ENCODE assay signal across 10 mouse cellular contexts in genomic region chr5:140948009-140948408, GRCm38 (mm10). TPM values are rescaled to one million over a fixed set of nuclear protein-coding genes. Genes with fewer than 3 reads are reported as not detected.
DNase-seq lines count a peak whose midpoint lies in the region; ATAC-seq and TF ChIP-seq lines count a peak whose summit lies in the region.
"Had no signal": no experiment of that assay in that cellular context is flagged by ENCODE, and none has a peak within 500 bp of the region (broad histone marks: within the 10 kb centered on the region; RNA-seq: fewer than 3 reads in every experiment).

No protein-coding gene starts in this region.

- intact Hi-C loops in left cerebral cortex, postnatal 25 days (cut with DNase I), result loop anchor here (1.0 to 10.0 kb wide), 2 partner anchors 110 to 1747 kb away; partner anchors contain the start of gene Slc29a4

- H3K4me2 ChIP-seq in liver, embryonic 11.5 days, result no peak overlapping the region
- peak overlapping the region; percentile 7; the same call in 1 of the 2 replicates for H3K4me2 ChIP-seq in heart, postnatal 0 days (ENCODE audit: low read depth, low read length)
- no peak overlapping the region for H3K4me2 ChIP-seq in forebrain, embryonic 15.5 days (replicated peaks)
- H3K4me2 ChIP-seq: midbrain, embryonic 12.5 days had no signal

- no peaks in the 10 kb centered on the region for H3K27me3 ChIP-seq in liver, embryonic 11.5 days (replicated peaks; ENCODE audit: control insufficient read depth, insufficient read depth, low read length)
- no peaks in the 10 kb centered on the region for H3K27me3 ChIP-seq in heart, postnatal 0 days (ENCODE audit: control insufficient read depth, insufficient read depth, low read length)
- H3K27me3 ChIP-seq in spleen, adult 2 months (ENCODE audit: control insufficient read depth, insufficient read depth, low read length), result no peaks in the 10 kb centered on the region
- H3K27me3 ChIP-seq in forebrain, embryonic 15.5 days, result peaks cover 20% of the 10 kb centered on the region; the same call in 1 of the 2 replicates
- H3K27me3 ChIP-seq: midbrain, embryonic 12.5 days; Patski had no signal

- H3K4me3 ChIP-seq in liver, embryonic 11.5 days (ENCODE audit: low read depth, low read length), result no peak overlapping the region
- H3K4me3 ChIP-seq in heart, postnatal 0 days (ENCODE audit: low read depth, low read length), result no peak overlapping the region
- H3K4me3 ChIP-seq in spleen, adult 2 months (ENCODE audit: extremely low read depth, insufficient read depth, insufficient read length), result no peak overlapping the region
- no peak overlapping the region for H3K4me3 ChIP-seq in forebrain, embryonic 15.5 days
- H3K4me3 ChIP-seq: midbrain, embryonic 12.5 days had no signal

- no peak overlapping the region for H3K27ac ChIP-seq in liver, embryonic 11.5 days (ENCODE audit: low read depth, low read length)
- H3K27ac ChIP-seq in heart, postnatal 0 days (ENCODE audit: low read depth), result peak overlapping the region; percentile 15; the same call in 1 of the 2 replicates
- peak overlapping the region; percentile 94 for H3K27ac ChIP-seq in spleen, adult 2 months (ENCODE audit: insufficient read depth, low read length)
- no peak overlapping the region for H3K27ac ChIP-seq in forebrain, embryonic 15.5 days (replicated peaks)
- H3K27ac ChIP-seq: midbrain, embryonic 12.5 days had no signal

- peak; percentile 2; the same call in 1 of the 2 replicates for TF ChIP-seq POLR2A in spleen, adult 2 months (IDR thresholded peaks at IDR 0.05; ENCODE audit: low read depth, low read length)

- H3K36me3 ChIP-seq in liver, embryonic 11.5 days (ENCODE audit: control insufficient read depth, insufficient read depth, low read length), result no peaks in the 10 kb centered on the region
- no peaks in the 10 kb centered on the region for H3K36me3 ChIP-seq in heart, postnatal 0 days (replicated peaks; ENCODE audit: control insufficient read depth, insufficient read depth, low read length)
- no peaks in the 10 kb centered on the region for H3K36me3 ChIP-seq in spleen, adult 2 months (ENCODE audit: control insufficient read depth, insufficient read depth, low read length)
- H3K36me3 ChIP-seq in forebrain, embryonic 15.5 days, result no peaks in the 10 kb centered on the region
- H3K36me3 ChIP-seq: midbrain, embryonic 12.5 days had no signal

- no peak for TF ChIP-seq CTCF in heart, postnatal 0 days (IDR thresholded peaks at IDR 0.05; ENCODE audit: low read depth)
- TF ChIP-seq CTCF in spleen, adult 2 months (IDR thresholded peaks at IDR 0.05; ENCODE audit: extremely low read depth, insufficient read depth, insufficient read length, insufficient replicate concordance), result no peak

- WGBS in liver, embryonic 11.5 days, result 51% methylated on average over 10 of the region's 10 CpGs
- WGBS in heart, postnatal 0 days, result 26% methylated on average over 10 of the region's 10 CpGs
- WGBS in spleen, adult 2 months, result 6% methylated on average over 10 of the region's 10 CpGs
- 75% methylated on average over 10 of the region's 10 CpGs for WGBS in forebrain, embryonic 15.5 days

- no peak for TF ChIP-seq EP300 in heart, postnatal 0 days (IDR thresholded peaks at IDR 0.05; ENCODE audit: low read depth)

- peak; percentile 26 for DNase-seq in liver
- no peak for DNase-seq in liver, embryonic 11.5 days (ENCODE audit: low spot score)
- DNase-seq in heart, postnatal 0 days (ENCODE audit: low spot score), result no peak
- peak; percentile 76 to 88 for DNase-seq in left cerebral cortex, postnatal 25 days (ENCODE audit: low spot score in 2 of 2)
- DNase-seq in spleen, adult 2 months (ENCODE audit: low read depth in 1 of 2, low spot score in 2 of 2), result peak; percentile 82 to 90
- DNase-seq in neural tube, embryonic 10.5 days (ENCODE audit: extremely low spot score, low spot score), result no peak
- no peak for DNase-seq in retina, postnatal 1 day

- no peak for ATAC-seq in liver, embryonic 11.5 days (replicated peaks; ENCODE audit: low FRiP score)
- peak; percentile 58; the same call in 1 of the 2 replicates for ATAC-seq in heart, postnatal 0 days (ENCODE audit: insufficient read depth, low read depth)
- ATAC-seq in forebrain, embryonic 15.5 days (replicated peaks), result no peak
- ATAC-seq: Patski had no signal

- no peaks in the 10 kb centered on the region for H3K4me1 ChIP-seq in liver, embryonic 11.5 days (replicated peaks; ENCODE audit: control insufficient read depth, insufficient read depth, low read length)
- no peaks in the 10 kb centered on the region for H3K4me1 ChIP-seq in heart, postnatal 0 days (ENCODE audit: control insufficient read depth, insufficient read depth)
- H3K4me1 ChIP-seq in spleen, adult 2 months (ENCODE audit: control insufficient read depth, insufficient read depth, insufficient read length), result peaks cover 56% of the 10 kb centered on the region
- no peaks in the 10 kb centered on the region for H3K4me1 ChIP-seq in forebrain, embryonic 15.5 days
- H3K4me1 ChIP-seq: midbrain, embryonic 12.5 days had no signal

- peaks cover 4% of the 10 kb centered on the region; the same call in 1 of the 2 replicates for H3K9me3 ChIP-seq in liver, embryonic 11.5 days (ENCODE audit: control insufficient read depth, low read length)
- H3K9me3 ChIP-seq in heart, postnatal 0 days (replicated peaks; ENCODE audit: control insufficient read depth, low read length), result no peaks in the 10 kb centered on the region
- no peaks in the 10 kb centered on the region for H3K9me3 ChIP-seq in forebrain, embryonic 15.5 days
- H3K9me3 ChIP-seq: midbrain, embryonic 12.5 days had no signal

- H3K9ac ChIP-seq in liver, embryonic 11.5 days (ENCODE audit: low read depth, low read length), result no peak overlapping the region
- no peak overlapping the region for H3K9ac ChIP-seq in heart, postnatal 0 days (replicated peaks; ENCODE audit: low read depth, low read length)
- no peak overlapping the region for H3K9ac ChIP-seq in forebrain, embryonic 15.5 days (replicated peaks)
- H3K9ac ChIP-seq: midbrain, embryonic 12.5 days had no signal

RNA-seq across cellular contexts. Expression of gene Card11, which starts 52.4 kb away (rescaled TPM):
- 0.22 and 0.29 TPM in 2 replicates for polyA plus RNA-seq in liver, embryonic 11.5 days (2014; fragmentation: Nextera tagmentation; extraction: Ambion mirVana)
- 0.08 TPM in 1 of 2 replicates, not detected in the other for total RNA-seq in heart, postnatal 0 days (2014; rRNA removed; ENCODE audit: low replicate concordance)
- polyA plus RNA-seq in heart, postnatal 0 days (2015; fragmentation: Nextera tagmentation; extraction: Ambion mirVana), result 0.30 and 0.45 TPM in 2 replicates
- total RNA-seq in left cerebral cortex, postnatal 25 days (2021), result under 1 TPM in 1 of 2 experiments, not detected in 1; 0.16 TPM
- polyA plus RNA-seq in spleen, adult 2 months (2012; rRNA removed), result 63.7 and 80.7 TPM in 2 replicates
- polyA plus RNA-seq in forebrain, embryonic 15.5 days (2015; fragmentation: Nextera tagmentation; extraction: Ambion mirVana), result 0.06 and 0.08 TPM in 2 replicates
- polyA plus RNA-seq: Patski had no signal

Comparison
In these comparisons a context has a peak if more than half of its experiments do, and no peak if none do; other contexts are left out.
1. DNase-seq: peak in liver (single experiment), left cerebral cortex, postnatal 25 days (2 of 2) and spleen, adult 2 months (2 of 2); none in liver, embryonic 11.5 days (single experiment), heart, postnatal 0 days (single experiment), neural tube, embryonic 10.5 days (single experiment) and retina, postnatal 1 day (single experiment).
2. H3K27ac ChIP-seq: peak in heart, postnatal 0 days (single experiment) and spleen, adult 2 months (single experiment); none in liver, embryonic 11.5 days (single experiment) and forebrain, embryonic 15.5 days (single experiment).
3. RNA of gene Card11, which starts 52.4 kb away (polyA plus RNA-seq): 63.7 to 80.7 TPM in spleen, adult 2 months; 0.30 to 0.45 TPM in heart, postnatal 0 days, 0.22 to 0.29 TPM in liver, embryonic 11.5 days and 0.06 to 0.08 TPM in forebrain, embryonic 15.5 days; every median in the first group is over 10 times any median in the second.